Mouse (Mus musculus): ENCODE measurements around the gene Fxyd7. TPM values are rescaled to one million over a fixed set of nuclear protein-coding genes. Genes with fewer than 3 reads are reported as not detected.

Fxyd7 gene
- polyA plus RNA-seq, 1 experiment from 2014 or later: 8.7 TPM

DNA sequence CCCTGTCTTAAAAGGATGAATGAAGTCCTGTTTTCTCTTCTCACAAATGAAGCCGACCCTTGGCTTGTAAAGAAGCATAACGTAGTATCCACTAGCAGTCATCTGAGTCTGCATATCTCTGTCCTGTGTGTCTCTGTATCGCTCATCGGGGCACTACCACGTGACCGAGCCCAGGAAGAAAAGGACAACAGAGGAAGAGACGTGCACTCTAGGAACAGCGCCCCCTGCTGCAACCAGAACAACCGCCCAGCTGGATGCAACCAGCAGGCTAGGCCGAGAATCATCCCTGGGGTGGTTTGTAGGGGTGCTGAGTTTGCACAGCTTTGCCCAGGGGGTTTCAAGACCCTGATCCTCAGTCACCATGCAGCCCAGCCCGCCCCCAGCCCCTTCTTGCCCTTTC lies 16.5 kb downstream of the Fxyd7 start:
- Histone ChIP-seq H3K4me2 (ENCODE audit: low read depth, low read length) (no peak overlapping the region), H3K4me1 (ENCODE audit: control insufficient read depth, insufficient read depth, low read length) (no peaks in the 10 kb centered on the region), H3K36me3 (replicated peaks; ENCODE audit: control insufficient read depth, insufficient read depth, low read depth, low read length) (no peaks in the 10 kb centered on the region), H3K4me3 (ENCODE audit: low read depth, low read length) (no peak overlapping the region), H3K27me3 (ENCODE audit: control insufficient read depth, insufficient read depth, low read length) (no peaks in the 10 kb centered on the region), H3K27ac (replicated peaks; ENCODE audit: low read depth, low read length) (no peak overlapping the region), H3K9me3 (replicated peaks; ENCODE audit: control insufficient read depth, low read length) (no peaks in the 10 kb centered on the region), H3K9ac (replicated peaks; ENCODE audit: low read length) (no peak overlapping the region)
- ATAC-seq (replicated peaks; ENCODE audit: insufficient number of reproducible peaks, low FRiP score, low TSS enrichment, low read depth) (no peak), DNase-seq (ENCODE audit: low spot score) (no peak)
- WGBS: 61% methylated on average over 11 of the region's 11 CpGs

DNA sequence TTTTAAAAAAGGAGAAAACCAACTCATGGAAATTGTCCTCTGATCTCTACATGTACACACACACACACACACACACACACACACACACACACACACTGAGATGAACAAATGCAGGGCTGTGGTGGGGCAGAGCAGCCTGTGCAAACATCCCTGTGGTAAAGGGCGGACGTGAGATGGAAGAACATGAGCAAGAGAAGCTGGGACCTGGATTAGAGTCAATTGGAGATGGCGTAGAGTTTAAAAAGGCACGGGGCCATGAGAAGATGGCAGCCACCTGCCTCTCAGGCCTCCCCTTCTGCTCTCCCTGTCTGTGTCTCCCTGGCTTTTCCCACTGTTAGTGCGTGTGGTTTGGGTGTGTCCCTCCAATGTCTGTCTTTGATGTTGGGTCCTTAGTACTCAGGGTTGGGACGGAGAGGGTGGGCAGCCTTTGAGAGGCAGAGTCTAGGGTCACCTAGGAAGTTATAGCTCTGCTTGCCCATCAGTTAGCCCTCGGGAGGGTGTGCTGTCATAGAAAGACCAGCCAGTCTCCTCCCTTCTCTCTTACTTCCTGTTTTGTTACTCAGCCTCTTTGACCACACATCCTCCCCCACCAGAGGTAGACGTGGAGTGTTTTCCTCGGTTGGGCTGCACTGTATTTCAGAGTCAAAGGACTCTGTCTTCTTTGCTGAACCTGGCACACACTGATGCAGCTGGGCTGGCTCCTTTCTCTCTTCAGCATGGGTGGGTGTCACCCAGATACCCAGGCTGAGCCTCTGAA lies 17.7 kb downstream of the Fxyd7 start:
- DNase-seq (ENCODE audit: low spot score) (no peak), ATAC-seq (replicated peaks; ENCODE audit: insufficient number of reproducible peaks, low FRiP score, low TSS enrichment, low read depth) (no peak)
- no peak overlapping the region for H3K9ac ChIP-seq (replicated peaks; ENCODE audit: low read length)
- no peak overlapping the region for H3K4me3 ChIP-seq (ENCODE audit: low read depth, low read length)
- no peaks in the 10 kb centered on the region for H3K27me3 ChIP-seq (ENCODE audit: control insufficient read depth, insufficient read depth, low read length)
- H3K4me1 ChIP-seq (ENCODE audit: control insufficient read depth, insufficient read depth, low read length): no peaks in the 10 kb centered on the region
- no peak overlapping the region for H3K4me2 ChIP-seq (ENCODE audit: low read depth, low read length)
- WGBS: 71% methylated on average over 9 of the region's 9 CpGs
- no peaks in the 10 kb centered on the region for H3K36me3 ChIP-seq (replicated peaks; ENCODE audit: control insufficient read depth, insufficient read depth, low read depth, low read length)
- no peak overlapping the region for H3K27ac ChIP-seq (replicated peaks; ENCODE audit: low read depth, low read length)
- H3K9me3 ChIP-seq (replicated peaks; ENCODE audit: control insufficient read depth, low read length): no peaks in the 10 kb centered on the region

DNA sequence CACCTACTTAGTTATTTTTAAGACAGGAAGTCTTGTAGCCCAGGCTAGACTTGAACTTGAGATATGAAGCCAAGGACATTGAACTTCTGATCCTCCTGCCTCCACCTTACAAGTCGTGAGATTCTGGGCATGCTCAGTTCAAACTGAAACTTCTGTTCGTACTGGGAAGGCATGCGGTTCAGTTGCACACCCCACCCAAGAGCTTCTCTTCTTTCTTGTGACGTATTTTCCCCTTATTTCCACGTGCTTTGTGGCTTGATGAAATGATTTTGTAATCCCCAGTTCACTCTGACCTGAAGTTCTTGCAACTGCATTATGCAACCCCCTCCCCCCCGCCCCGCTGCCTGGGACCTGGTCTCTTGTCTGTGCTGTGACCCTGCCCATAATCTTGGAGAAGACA lies 19.5 kb downstream of the Fxyd7 start:
- no peak overlapping the region for H3K9ac ChIP-seq (replicated peaks; ENCODE audit: low read length)
- ATAC-seq (replicated peaks; ENCODE audit: insufficient number of reproducible peaks, low FRiP score, low TSS enrichment, low read depth) (no peak), DNase-seq (ENCODE audit: low spot score) (no peak)
- no peaks in the 10 kb centered on the region for H3K27me3 ChIP-seq (ENCODE audit: control insufficient read depth, insufficient read depth, low read length)
- H3K4me2 ChIP-seq (ENCODE audit: low read depth, low read length): no peak overlapping the region
- no peaks in the 10 kb centered on the region for H3K4me1 ChIP-seq (ENCODE audit: control insufficient read depth, insufficient read depth, low read length)
- H3K9me3 ChIP-seq (replicated peaks; ENCODE audit: control insufficient read depth, low read length): no peaks in the 10 kb centered on the region
- no peaks in the 10 kb centered on the region for H3K36me3 ChIP-seq (replicated peaks; ENCODE audit: control insufficient read depth, insufficient read depth, low read depth, low read length)
- H3K4me3 ChIP-seq (ENCODE audit: low read depth, low read length): no peak overlapping the region
- no peak overlapping the region for H3K27ac ChIP-seq (replicated peaks; ENCODE audit: low read depth, low read length)
- 83% methylated on average over 7 of the region's 7 CpGs for WGBS

DNA sequence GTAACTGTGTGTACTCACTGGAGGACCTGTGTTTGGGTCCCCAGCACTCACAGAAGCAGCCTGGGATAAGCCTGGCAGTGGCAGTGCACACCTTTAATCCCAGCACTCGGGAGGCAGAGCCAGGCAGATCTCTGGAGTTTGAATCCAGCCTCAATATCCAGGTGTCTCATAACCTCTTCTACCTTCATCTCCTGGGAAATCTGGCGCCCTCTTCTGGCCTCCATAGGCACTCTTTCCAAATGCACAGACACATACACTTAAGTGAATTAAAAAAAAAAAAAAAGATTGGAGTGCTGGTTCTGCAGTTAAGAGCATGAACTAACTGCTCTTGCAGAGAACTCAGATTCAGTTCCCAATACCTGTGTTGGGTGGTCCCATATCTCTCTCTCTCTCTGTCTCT lies 20.6 kb downstream of the Fxyd7 start:
- H3K9ac ChIP-seq (replicated peaks; ENCODE audit: low read length): no peak overlapping the region
- ATAC-seq (replicated peaks; ENCODE audit: insufficient number of reproducible peaks, low FRiP score, low TSS enrichment, low read depth) (no peak), DNase-seq (ENCODE audit: low spot score) (no peak)
- 77% methylated on average over 2 of the region's 2 CpGs for WGBS
- H3K36me3 ChIP-seq (replicated peaks; ENCODE audit: control insufficient read depth, insufficient read depth, low read depth, low read length): no peaks in the 10 kb centered on the region
- H3K4me1 ChIP-seq (ENCODE audit: control insufficient read depth, insufficient read depth, low read length): no peaks in the 10 kb centered on the region
- no peak overlapping the region for H3K4me2 ChIP-seq (ENCODE audit: low read depth, low read length)
- H3K27ac ChIP-seq (replicated peaks; ENCODE audit: low read depth, low read length): no peak overlapping the region
- no peak overlapping the region for H3K4me3 ChIP-seq (ENCODE audit: low read depth, low read length)
- no peaks in the 10 kb centered on the region for H3K9me3 ChIP-seq (replicated peaks; ENCODE audit: control insufficient read depth, low read length)
- no peaks in the 10 kb centered on the region for H3K27me3 ChIP-seq (ENCODE audit: control insufficient read depth, insufficient read depth, low read length)

DNA sequence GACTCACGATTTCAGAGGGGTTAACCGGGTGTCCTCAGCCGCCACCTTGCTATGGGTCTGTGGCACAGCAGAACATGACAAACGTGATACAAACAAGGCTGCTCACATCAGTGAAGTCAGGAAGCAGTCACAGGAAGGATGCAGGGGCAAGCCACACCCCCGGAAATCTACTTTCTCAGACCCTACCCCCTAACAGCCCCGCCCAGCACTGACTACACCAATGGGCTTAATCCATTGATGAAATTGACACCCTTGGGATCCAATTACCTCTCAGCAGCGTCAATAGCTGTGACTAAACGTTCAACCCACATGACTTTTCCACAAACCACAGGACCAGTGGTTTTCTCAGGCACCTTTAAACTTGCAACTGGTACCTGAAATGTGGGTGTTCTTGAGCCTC lies 22.7 kb downstream of the Fxyd7 start:
- Histone ChIP-seq H3K36me3 (replicated peaks; ENCODE audit: control insufficient read depth, insufficient read depth, low read depth, low read length) (no peaks in the 10 kb centered on the region), H3K4me1 (ENCODE audit: control insufficient read depth, insufficient read depth, low read length) (no peaks in the 10 kb centered on the region), H3K27ac (replicated peaks; ENCODE audit: low read depth, low read length) (no peak overlapping the region), H3K27me3 (ENCODE audit: control insufficient read depth, insufficient read depth, low read length) (no peaks in the 10 kb centered on the region), H3K9ac (replicated peaks; ENCODE audit: low read length) (no peak overlapping the region), H3K9me3 (replicated peaks; ENCODE audit: control insufficient read depth, low read length) (no peaks in the 10 kb centered on the region), H3K4me3 (ENCODE audit: low read depth, low read length) (no peak overlapping the region), H3K4me2 (ENCODE audit: low read depth, low read length) (no peak overlapping the region)
- ATAC-seq (replicated peaks; ENCODE audit: insufficient number of reproducible peaks, low FRiP score, low TSS enrichment, low read depth): no peak
- WGBS: 70% methylated on average over 8 of the region's 8 CpGs
- no peak for DNase-seq (ENCODE audit: low spot score)

DNA sequence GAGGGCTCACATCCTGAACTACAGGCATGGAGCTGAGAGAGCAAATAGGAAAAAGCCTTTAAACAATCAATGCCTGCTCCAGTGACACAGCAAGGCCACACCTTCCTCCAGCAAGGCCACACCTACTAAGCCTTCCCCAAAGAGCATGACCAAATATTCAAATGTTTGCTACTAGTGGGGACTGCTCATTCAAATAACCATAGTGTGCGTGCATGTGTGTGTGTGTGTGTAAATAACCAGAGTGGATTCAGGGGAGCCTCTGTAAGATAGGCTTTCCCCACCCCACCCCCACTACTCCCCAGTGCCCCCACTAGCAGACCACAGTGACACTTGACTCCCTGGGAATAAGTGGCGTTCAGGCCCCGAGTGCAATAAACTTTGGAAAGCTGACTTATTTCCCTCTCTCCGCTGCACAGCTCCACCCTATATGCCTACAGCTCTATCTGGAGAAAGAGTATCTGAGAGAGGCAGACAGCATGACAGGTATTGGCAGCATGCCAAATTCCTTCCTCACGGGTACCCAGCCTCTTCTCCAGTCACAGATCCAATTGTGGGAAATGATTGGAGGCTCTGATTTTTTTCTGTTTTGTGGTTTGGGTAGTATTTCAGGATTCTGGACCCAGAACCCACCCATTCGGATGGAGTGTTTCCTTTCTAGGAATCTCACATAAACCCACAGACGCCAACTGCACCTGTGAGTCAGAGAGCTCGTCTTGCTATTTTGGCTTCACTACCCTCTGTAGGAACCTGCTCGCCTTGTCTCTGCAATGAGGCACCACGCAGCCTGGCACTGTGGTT lies 34.0 kb downstream of the Fxyd7 start:
- Histone ChIP-seq H3K27me3 (ENCODE audit: control insufficient read depth, insufficient read depth, low read length) (no peaks in the 10 kb centered on the region), H3K9ac (replicated peaks; ENCODE audit: low read length) (no peak overlapping the region), H3K9me3 (replicated peaks; ENCODE audit: control insufficient read depth, low read length) (no peaks in the 10 kb centered on the region), H3K4me3 (ENCODE audit: low read depth, low read length) (no peak overlapping the region), H3K36me3 (replicated peaks; ENCODE audit: control insufficient read depth, insufficient read depth, low read depth, low read length) (no peaks in the 10 kb centered on the region), H3K4me1 (ENCODE audit: control insufficient read depth, insufficient read depth, low read length) (no peaks in the 10 kb centered on the region), H3K4me2 (ENCODE audit: low read depth, low read length) (no peak overlapping the region), H3K27ac (replicated peaks; ENCODE audit: low read depth, low read length) (no peak overlapping the region)
- WGBS: 55% methylated on average over 10 of the region's 10 CpGs
- ATAC-seq (replicated peaks; ENCODE audit: insufficient number of reproducible peaks, low FRiP score, low TSS enrichment, low read depth) (peak; percentile 56; the same call in 1 of the 2 replicates), DNase-seq (ENCODE audit: low spot score) (peak; percentile 52)

DNA sequence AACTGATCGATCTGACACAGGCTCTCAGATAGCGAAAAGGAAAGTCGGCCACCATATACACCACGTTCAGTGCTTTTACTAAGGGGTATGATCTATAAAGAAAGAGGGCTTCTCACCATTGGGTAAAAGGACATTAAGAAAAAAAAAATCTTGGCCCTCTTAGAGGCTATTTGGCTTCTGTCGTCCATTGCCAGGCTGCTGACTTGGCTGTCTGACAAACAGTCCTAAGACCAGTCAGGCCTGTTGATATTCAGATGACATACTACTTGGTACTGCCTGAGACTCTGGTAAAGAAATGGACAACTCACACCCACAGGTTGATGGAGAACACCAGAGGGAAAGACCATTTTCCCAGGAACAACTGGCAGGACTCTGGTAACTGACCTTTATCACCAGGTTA lies 38.3 kb downstream of the Fxyd7 start:
- 88% methylated on average over 5 of the region's 5 CpGs for WGBS

DNA sequence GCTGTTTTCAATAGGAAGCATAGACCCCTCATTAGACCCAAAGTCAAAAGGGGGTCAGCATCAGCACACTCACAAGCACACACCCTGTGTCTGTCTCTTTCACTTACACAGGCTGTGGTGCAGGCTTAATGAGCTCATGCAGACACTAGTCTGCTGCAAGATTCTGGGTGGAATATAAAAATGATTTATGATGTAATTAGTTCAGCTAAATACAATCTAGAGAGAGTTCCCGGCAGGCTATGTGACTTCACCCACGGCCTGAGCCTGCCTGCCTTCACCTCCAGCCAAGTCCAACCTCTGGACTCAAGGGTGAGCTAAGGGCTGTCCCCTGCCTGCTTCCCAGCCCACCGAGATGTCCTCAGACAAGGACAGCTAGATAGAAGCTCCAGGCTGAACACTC lies 42.4 kb downstream of the Fxyd7 start:
- Histone ChIP-seq H3K4me2 (ENCODE audit: low read depth, low read length) (no peak overlapping the region), H3K36me3 (replicated peaks; ENCODE audit: control insufficient read depth, insufficient read depth, low read depth, low read length) (no peaks in the 10 kb centered on the region), H3K4me3 (ENCODE audit: low read depth, low read length) (no peak overlapping the region), H3K27me3 (ENCODE audit: control insufficient read depth, insufficient read depth, low read length) (no peaks in the 10 kb centered on the region), H3K9ac (replicated peaks; ENCODE audit: low read length) (no peak overlapping the region), H3K4me1 (ENCODE audit: control insufficient read depth, insufficient read depth, low read length) (no peaks in the 10 kb centered on the region), H3K9me3 (replicated peaks; ENCODE audit: control insufficient read depth, low read length) (no peaks in the 10 kb centered on the region), H3K27ac (replicated peaks; ENCODE audit: low read depth, low read length) (no peak overlapping the region)
- 76% methylated on average over 3 of the region's 3 CpGs for WGBS
- DNase-seq (ENCODE audit: low spot score) (no peak), ATAC-seq (replicated peaks; ENCODE audit: insufficient number of reproducible peaks, low FRiP score, low TSS enrichment, low read depth) (no peak)

More for the DNA sequence above, 38.3 kb downstream of the Fxyd7 start:
- H3K27me3 ChIP-seq (ENCODE audit: control insufficient read depth, insufficient read depth, low read length): no peaks in the 10 kb centered on the region
- DNase-seq (ENCODE audit: low spot score) (no peak), ATAC-seq (replicated peaks; ENCODE audit: insufficient number of reproducible peaks, low FRiP score, low TSS enrichment, low read depth) (no peak)
- no peak overlapping the region for H3K4me3 ChIP-seq (ENCODE audit: low read depth, low read length)
- no peak overlapping the region for H3K9ac ChIP-seq (replicated peaks; ENCODE audit: low read length)
- no peaks in the 10 kb centered on the region for H3K36me3 ChIP-seq (replicated peaks; ENCODE audit: control insufficient read depth, insufficient read depth, low read depth, low read length)
- no peak overlapping the region for H3K27ac ChIP-seq (replicated peaks; ENCODE audit: low read depth, low read length)
- H3K9me3 ChIP-seq (replicated peaks; ENCODE audit: control insufficient read depth, low read length): no peaks in the 10 kb centered on the region
- H3K4me1 ChIP-seq (ENCODE audit: control insufficient read depth, insufficient read depth, low read length): no peaks in the 10 kb centered on the region
- H3K4me2 ChIP-seq (ENCODE audit: low read depth, low read length): no peak overlapping the region
